Mouse (Mus musculus): Measurements from ENCODE around the gene Csmd2. TPM values are rescaled to one million over a fixed set of nuclear protein-coding genes. Genes with fewer than 3 reads are reported as not detected.

The Csmd2 gene
- total and polyA plus RNA-seq, 3 experiments, result 0.11 TPM; not detected in 2

DNA sequence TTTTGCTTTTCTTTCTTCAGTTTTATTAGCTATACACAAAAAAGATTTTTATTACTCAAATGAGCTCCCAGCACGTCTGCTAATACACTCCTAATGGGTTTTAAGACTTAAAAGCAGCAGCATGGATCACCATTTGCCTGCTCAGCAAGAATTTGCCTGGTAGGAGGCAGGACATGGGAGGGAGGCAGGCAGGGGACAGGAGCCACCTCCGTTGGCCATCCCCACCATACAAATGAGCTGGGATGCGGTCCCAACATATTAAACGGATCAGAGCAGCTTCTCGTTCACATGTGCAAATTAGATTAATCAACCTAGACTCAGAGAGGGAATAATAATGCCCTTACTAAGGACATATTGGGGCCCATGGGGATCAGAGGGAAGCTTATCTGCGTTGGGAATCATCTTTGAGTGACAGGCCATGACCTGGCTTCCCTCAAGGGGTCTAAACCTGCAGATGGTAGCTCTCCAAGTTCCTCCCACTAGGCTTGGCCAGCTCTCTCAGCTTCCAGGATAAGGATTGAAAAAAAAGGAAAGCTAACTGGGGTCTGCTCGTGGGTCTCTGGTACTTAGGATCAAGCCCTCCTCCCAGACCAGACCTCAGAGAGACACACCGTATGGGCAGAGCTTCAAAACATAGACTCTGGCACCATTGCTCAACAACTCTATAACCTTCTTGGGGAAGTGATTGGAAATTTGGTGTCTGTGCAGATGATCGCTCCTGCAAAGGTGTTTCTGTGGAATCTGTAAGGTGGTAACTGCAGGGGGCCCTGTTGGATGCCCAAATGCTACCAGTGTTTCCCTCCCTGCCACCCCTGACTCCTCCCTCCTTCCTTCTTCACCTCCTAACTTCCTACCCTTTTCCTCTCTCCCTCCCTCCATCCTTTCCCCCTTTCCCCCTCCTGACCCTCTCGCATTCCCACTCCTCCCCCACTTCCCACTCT, 153.8 kb downstream of the Csmd2 start:
- Histone ChIP-seq H3K4me1 (ENCODE audit: insufficient read depth, low read depth, low read length) (no peaks in the 10 kb centered on the region), H3K27me3 (ENCODE audit: insufficient read depth, low read length) (no peaks in the 10 kb centered on the region), H3K9me3 (replicated peaks) (peaks cover 74% of the 10 kb centered on the region), H3K4me3 (ENCODE audit: low read depth, low read length) (no peak overlapping the region), H3K36me3 (replicated peaks) (no peaks in the 10 kb centered on the region)
- TF ChIP-seq POLR2AphosphoS5 (IDR thresholded peaks at IDR 0.05; ENCODE audit: insufficient replicate concordance, low read depth, low read length), result no peak
- TF ChIP-seq TAL1 (conservative IDR thresholded peaks at IDR 0.05; ENCODE audit: low read depth, low read length), result no peak
- no peak for TF ChIP-seq GATA2 (IDR thresholded peaks at IDR 0.05; ENCODE audit: borderline replicate concordance, low read depth, low read length)
- no peak for TF ChIP-seq CTCF (IDR thresholded peaks at IDR 0.05; ENCODE audit: low read depth, low read length)
- no peak for TF ChIP-seq GATA1 (IDR thresholded peaks at IDR 0.05; ENCODE audit: borderline replicate concordance, low read length)
- DNase-seq (ENCODE audit: low spot score), result no peak
- ATAC-seq (ENCODE audit: extremely low read depth, insufficient number of reproducible peaks, low FRiP score, poor library complexity, severe bottlenecking), result no peak

DNA sequence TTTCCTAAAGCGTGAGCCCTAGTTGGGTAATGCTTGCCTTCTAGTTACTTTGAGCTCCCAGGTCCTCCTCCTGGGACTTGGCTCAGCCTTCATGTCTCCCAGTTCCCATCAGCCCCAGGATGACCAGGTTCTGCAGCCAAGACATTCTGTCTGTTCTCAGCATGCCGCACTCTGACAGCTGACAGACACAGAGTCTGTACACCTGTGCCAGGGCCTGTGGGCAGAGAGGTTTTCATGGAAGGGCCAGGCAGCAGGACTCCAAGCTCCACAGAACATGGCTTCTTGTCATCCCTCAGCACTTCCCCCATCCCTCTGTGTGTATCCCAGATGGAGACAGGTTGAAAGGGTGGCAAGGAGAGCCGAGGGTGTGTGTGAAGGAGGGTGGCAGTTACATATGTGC, 154.6 kb downstream of the Csmd2 start:
- no peak for ATAC-seq (ENCODE audit: extremely low read depth, insufficient number of reproducible peaks, low FRiP score, poor library complexity, severe bottlenecking)
- H3K4me3 ChIP-seq (ENCODE audit: low read depth, low read length), result no peak overlapping the region
- TF ChIP-seq POLR2AphosphoS5 (IDR thresholded peaks at IDR 0.05; ENCODE audit: insufficient replicate concordance, low read depth, low read length), result no peak
- no peak for TF ChIP-seq TAL1 (conservative IDR thresholded peaks at IDR 0.05; ENCODE audit: low read depth, low read length)
- TF ChIP-seq GATA1 (IDR thresholded peaks at IDR 0.05; ENCODE audit: borderline replicate concordance, low read length), result no peak
- no peak for TF ChIP-seq CTCF (IDR thresholded peaks at IDR 0.05; ENCODE audit: low read depth, low read length)
- no peak for TF ChIP-seq GATA2 (IDR thresholded peaks at IDR 0.05; ENCODE audit: borderline replicate concordance, low read depth, low read length)
- no peaks in the 10 kb centered on the region for H3K36me3 ChIP-seq (replicated peaks)
- DNase-seq (ENCODE audit: low spot score), result no peak
- H3K4me1 ChIP-seq (ENCODE audit: insufficient read depth, low read depth, low read length), result no peaks in the 10 kb centered on the region
- peaks cover 73% of the 10 kb centered on the region for H3K9me3 ChIP-seq (replicated peaks)
- H3K27me3 ChIP-seq (ENCODE audit: insufficient read depth, low read length), result no peaks in the 10 kb centered on the region

- peaks cover 79% of the 10 kb centered on the region for H3K9me3 ChIP-seq (replicated peaks)
Measured at GRCm38 (mm10) chr4:128143147-128143546, 155.5 kb downstream of the Csmd2 start.

DNA sequence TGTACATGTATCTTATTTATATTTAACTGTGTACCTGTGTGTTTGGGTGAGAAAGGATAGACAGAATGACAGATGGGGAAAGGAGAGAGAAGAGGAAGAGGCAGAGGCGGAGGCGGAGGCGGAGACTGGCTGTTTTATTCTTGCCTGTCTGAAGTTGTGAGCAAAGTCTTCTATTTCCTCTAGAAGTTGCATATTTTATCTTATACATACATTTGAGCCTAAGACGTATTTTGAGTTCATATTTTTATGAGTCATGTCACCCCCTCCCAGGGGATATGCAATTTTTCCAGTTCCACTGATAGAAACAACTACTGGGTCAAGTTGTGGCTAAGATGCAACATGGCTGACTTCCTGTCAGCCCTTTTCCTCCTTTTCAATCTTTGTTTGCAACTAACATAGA, 161.9 kb downstream of the Csmd2 start:
- DNase-seq (ENCODE audit: low spot score), result no peak
- no peak overlapping the region for H3K4me3 ChIP-seq (ENCODE audit: low read depth, low read length)
- no peak for TF ChIP-seq TAL1 (conservative IDR thresholded peaks at IDR 0.05; ENCODE audit: low read depth, low read length)
- no peak for TF ChIP-seq CTCF (IDR thresholded peaks at IDR 0.05; ENCODE audit: low read depth, low read length)
- peaks cover 74% of the 10 kb centered on the region for H3K9me3 ChIP-seq (replicated peaks)
- H3K36me3 ChIP-seq (replicated peaks), result no peaks in the 10 kb centered on the region
- no peak for ATAC-seq (ENCODE audit: extremely low read depth, insufficient number of reproducible peaks, low FRiP score, poor library complexity, severe bottlenecking)
- H3K4me1 ChIP-seq (ENCODE audit: insufficient read depth, low read depth, low read length), result no peaks in the 10 kb centered on the region
- H3K27me3 ChIP-seq (ENCODE audit: insufficient read depth, low read length), result no peaks in the 10 kb centered on the region

More at GRCm38 (mm10) chr4:128143147-128143546, 155.5 kb downstream of the Csmd2 start:
- TF ChIP-seq TAL1 (conservative IDR thresholded peaks at IDR 0.05; ENCODE audit: low read depth, low read length) (no peak), CTCF (IDR thresholded peaks at IDR 0.05; ENCODE audit: low read depth, low read length) (no peak), POLR2AphosphoS5 (IDR thresholded peaks at IDR 0.05; ENCODE audit: insufficient replicate concordance, low read depth, low read length) (no peak), GATA2 (IDR thresholded peaks at IDR 0.05; ENCODE audit: borderline replicate concordance, low read depth, low read length) (no peak), GATA1 (IDR thresholded peaks at IDR 0.05; ENCODE audit: borderline replicate concordance, low read length) (no peak)
- DNase-seq (ENCODE audit: low spot score) (no peak), ATAC-seq (ENCODE audit: extremely low read depth, insufficient number of reproducible peaks, low FRiP score, poor library complexity, severe bottlenecking) (no peak)
- H3K4me1 ChIP-seq (ENCODE audit: insufficient read depth, low read depth, low read length), result no peaks in the 10 kb centered on the region
- H3K4me3 ChIP-seq (ENCODE audit: low read depth, low read length), result no peak overlapping the region
- no peaks in the 10 kb centered on the region for H3K27me3 ChIP-seq (ENCODE audit: insufficient read depth, low read length)
- H3K36me3 ChIP-seq (replicated peaks), result no peaks in the 10 kb centered on the region

- Histone ChIP-seq H3K9me3 (replicated peaks) (peaks cover 82% of the 10 kb centered on the region), H3K4me1 (ENCODE audit: insufficient read depth, low read depth, low read length) (no peaks in the 10 kb centered on the region), H3K27me3 (ENCODE audit: insufficient read depth, low read length) (no peaks in the 10 kb centered on the region), H3K4me3 (ENCODE audit: low read depth, low read length) (no peak overlapping the region), H3K36me3 (replicated peaks) (no peaks in the 10 kb centered on the region)
- TF ChIP-seq TAL1 (conservative IDR thresholded peaks at IDR 0.05; ENCODE audit: low read depth, low read length) (no peak), POLR2AphosphoS5 (IDR thresholded peaks at IDR 0.05; ENCODE audit: insufficient replicate concordance, low read depth, low read length) (no peak), GATA2 (IDR thresholded peaks at IDR 0.05; ENCODE audit: borderline replicate concordance, low read depth, low read length) (no peak), GATA1 (IDR thresholded peaks at IDR 0.05; ENCODE audit: borderline replicate concordance, low read length) (no peak), CTCF (IDR thresholded peaks at IDR 0.05; ENCODE audit: low read depth, low read length) (no peak)
- no peak for ATAC-seq (ENCODE audit: extremely low read depth, insufficient number of reproducible peaks, low FRiP score, poor library complexity, severe bottlenecking)
- no peak for DNase-seq (ENCODE audit: low spot score)
Measured at GRCm38 (mm10) chr4:128152066-128152465, 164.4 kb downstream of the Csmd2 start.

DNA sequence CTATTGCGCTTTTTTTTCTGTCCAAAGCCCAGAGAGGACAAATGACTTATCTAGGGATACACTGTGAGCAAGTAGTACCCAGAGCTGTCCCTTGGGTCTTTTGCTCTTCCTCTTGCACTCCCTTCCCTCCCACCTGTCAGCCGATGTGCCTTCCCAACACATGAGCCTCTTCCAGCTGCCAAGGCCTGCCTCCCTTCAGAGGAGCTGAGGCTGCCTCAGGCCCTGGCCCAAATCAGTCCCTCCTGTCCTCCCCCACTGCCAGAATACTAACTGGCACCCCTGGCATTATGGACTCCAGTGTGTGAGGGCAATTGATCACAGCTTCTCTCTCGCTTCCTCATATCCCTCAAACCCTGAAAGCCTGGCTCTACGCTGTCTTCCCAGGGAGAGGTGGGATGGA, 165.5 kb downstream of the Csmd2 start:
- H3K4me3 ChIP-seq (ENCODE audit: low read depth, low read length), result no peak overlapping the region
- TF ChIP-seq GATA2 (IDR thresholded peaks at IDR 0.05; ENCODE audit: borderline replicate concordance, low read depth, low read length) (no peak), CTCF (IDR thresholded peaks at IDR 0.05; ENCODE audit: low read depth, low read length) (no peak), POLR2AphosphoS5 (IDR thresholded peaks at IDR 0.05; ENCODE audit: insufficient replicate concordance, low read depth, low read length) (no peak), GATA1 (IDR thresholded peaks at IDR 0.05; ENCODE audit: borderline replicate concordance, low read length) (no peak), TAL1 (conservative IDR thresholded peaks at IDR 0.05; ENCODE audit: low read depth, low read length) (no peak)
- DNase-seq (ENCODE audit: low spot score) (no peak), ATAC-seq (ENCODE audit: extremely low read depth, insufficient number of reproducible peaks, low FRiP score, poor library complexity, severe bottlenecking) (no peak)
- H3K9me3 ChIP-seq (replicated peaks), result peaks cover 87% of the 10 kb centered on the region
- H3K4me1 ChIP-seq (ENCODE audit: insufficient read depth, low read depth, low read length), result no peaks in the 10 kb centered on the region
- no peaks in the 10 kb centered on the region for H3K27me3 ChIP-seq (ENCODE audit: insufficient read depth, low read length)
- H3K36me3 ChIP-seq (replicated peaks), result no peaks in the 10 kb centered on the region
